Mouse (Mus musculus) ZHBTc4 (cell line): ENCODE measurements around the gene Tsc2.

Experiments
- DNase-seq: peaks from one replicate; pipeline ENCODE4 v3.0.0-alpha.2; 2011; ENCODE audit warnings: low read depth, low spot score

Tsc2 gene

DNA sequence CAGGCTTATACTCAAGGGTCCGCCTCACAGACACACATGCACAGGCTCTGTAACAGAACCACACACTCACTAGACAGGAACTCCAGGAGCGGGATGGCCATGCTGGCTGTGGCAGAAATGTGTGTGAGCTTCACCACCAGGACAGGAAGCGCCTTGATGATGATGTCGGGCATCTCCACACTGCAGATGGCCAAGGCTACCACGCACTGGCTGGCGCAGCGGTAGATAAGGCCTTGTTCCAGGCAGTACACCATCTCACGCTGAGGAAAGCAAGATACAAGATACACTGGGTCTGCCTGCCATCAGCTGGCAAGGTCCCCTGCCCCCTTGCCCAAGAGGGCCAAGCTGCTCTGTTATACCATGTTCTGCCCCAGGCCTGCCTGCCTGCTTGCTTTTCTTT, 23.6 kb downstream of the Tsc2 start:
- no peak for DNase-seq

DNA sequence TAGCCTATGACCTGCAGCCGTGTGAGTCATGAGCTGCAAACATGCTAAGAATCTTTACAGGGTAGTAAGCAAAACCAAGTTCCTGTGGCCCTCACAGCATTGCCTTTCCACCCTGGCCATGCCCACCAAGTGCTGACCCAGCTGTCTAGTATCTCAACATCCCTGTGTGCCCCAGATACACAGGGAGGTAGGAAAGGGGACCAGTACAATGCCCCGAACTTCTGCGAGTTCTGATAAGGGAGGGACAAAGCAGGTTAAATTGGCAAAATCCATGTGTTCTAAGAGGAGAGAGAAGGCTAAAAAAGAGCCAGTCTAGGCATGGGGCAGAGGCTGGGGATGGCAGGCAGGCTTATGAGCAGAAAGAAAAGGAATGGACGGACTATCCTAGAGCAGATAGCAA, 24.1 kb downstream of the Tsc2 start:
- DNase-seq = no peak

DNA sequence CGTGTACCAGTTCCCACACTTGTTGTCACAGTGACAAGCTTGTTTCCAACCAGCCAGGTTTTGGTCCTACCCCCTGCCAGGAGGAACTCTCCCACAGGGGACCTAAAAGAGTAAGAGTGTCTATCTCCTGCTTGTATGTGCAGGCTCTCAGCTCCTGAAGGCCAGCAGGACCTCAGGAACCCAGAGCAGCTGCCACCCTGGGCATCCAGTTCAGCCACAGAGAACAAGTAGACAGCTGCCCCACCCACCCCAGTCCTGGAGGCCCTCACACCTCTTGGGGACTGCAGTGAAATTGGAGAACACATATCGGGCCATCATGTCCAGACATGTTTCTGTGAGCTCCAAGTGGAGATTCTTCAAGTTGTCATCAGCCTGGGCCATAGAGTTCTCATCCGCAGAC, 27.9 kb downstream of the Tsc2 start:
- DNase-seq = peak; percentile 48

DNA sequence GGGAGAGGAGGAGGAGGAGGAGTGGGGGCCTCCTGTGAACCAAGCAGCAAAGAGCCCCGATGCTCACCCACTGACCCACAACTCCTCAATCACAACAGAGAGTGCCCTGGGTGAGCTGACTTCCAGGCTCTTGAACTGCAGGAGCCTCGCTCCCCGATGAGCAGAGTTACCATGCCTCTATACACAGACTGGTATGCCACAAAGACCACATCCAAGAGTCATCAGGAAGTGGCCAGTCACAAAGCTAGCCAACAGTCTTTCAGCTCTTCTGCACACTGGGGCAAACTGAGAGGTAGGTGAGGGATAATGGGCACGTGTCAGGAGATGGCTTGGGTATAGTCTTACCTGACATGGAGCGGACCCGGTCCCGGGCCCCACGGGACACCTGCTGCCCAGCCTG, 28.5 kb downstream of the Tsc2 start:
- no peak for DNase-seq

DNA sequence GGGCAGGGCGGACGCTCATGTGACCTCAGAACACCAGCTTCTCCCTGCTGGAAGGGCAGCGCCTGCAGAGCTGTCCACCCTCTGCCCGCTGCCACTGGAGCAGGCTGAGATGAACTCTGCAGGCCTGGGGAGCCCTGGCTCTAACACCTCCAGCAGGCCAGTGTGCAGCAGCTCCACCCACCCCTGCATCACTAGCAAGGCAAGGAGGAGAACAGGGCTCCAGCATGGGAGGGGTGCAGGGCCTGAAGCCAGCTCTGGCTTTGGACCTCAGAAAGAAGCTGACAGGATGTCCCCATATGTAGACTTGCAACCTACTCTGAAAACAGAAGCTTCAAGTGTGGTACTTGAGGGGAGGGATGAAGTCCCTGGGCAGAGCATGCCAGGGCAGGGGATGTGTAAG, 31.9 kb downstream of the Tsc2 start:
- no peak for DNase-seq

DNA sequence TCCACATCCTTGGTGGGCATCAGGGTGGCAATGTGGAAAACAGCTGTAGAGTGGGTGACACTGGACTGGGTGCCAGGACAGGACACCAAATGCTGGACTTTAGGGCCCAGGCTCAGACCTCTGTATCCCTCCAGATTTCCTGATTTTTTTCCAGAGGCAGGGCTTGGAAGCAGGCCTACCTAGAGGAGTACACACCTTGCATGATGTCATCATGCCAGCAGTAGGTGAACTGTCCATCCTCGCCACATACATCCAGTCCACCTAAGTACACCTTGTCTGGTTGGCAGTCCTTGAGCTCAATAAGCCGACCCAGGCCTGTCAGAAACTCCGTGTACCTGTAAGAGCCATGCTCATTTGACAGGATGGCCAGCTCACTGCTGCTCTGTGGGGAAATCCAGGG, 34.4 kb downstream of the Tsc2 start:
- DNase-seq = no peak

DNA sequence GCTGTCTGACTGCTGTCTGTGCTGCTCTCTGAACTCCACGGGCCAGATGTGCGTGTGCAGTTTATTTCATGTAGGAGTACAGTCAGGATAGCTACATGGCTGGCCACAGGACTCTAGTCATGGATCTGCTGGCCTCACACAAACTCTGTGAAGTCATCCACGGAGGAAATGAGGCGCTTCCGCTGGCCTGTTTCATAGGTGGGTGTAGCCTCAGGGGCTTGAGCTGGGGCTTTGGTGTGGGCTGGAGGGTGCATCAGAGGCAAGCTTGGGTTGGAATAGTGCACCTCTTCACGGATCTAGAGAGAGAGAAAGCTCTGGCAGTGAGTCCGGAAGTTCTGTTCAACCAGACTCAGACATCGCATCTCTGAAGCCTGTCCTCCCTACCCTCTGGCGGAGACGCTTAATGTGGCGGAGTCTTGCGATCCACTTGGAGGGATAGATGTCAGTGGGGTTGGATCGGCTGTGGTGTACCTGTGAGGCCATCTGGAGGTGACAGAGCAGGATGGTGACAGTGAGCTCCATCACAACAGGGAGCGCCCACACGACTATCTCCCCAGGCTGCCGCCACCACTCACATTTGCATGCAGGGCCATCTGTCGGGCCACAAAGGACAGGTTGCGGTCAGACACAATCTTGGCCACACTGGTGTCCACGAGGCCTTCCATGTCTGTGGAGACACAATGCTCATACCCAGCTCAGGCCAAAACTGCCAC, 35.8 kb downstream of the Tsc2 start:
- no peak for DNase-seq

DNA sequence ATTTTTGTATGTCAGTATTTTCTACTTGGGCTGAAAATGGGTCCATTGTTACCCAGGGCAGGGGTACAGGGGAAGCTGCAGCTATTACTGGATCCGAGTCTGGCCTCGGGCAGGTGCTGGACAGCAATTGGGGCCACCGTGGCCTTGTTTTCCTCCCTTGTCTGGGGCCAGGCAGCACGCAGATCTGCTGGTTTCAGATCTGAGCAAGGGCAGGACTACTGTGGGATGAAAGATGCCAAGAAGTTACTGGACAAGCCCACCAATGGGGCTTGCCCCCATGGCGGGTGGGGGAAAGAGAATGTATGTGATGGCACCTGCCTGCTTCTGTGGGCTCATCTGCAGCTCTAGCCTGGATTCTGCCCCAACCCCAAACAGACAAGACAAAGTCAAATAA, 36.4 kb downstream of the Tsc2 start:
- DNase-seq = no peak

DNA sequence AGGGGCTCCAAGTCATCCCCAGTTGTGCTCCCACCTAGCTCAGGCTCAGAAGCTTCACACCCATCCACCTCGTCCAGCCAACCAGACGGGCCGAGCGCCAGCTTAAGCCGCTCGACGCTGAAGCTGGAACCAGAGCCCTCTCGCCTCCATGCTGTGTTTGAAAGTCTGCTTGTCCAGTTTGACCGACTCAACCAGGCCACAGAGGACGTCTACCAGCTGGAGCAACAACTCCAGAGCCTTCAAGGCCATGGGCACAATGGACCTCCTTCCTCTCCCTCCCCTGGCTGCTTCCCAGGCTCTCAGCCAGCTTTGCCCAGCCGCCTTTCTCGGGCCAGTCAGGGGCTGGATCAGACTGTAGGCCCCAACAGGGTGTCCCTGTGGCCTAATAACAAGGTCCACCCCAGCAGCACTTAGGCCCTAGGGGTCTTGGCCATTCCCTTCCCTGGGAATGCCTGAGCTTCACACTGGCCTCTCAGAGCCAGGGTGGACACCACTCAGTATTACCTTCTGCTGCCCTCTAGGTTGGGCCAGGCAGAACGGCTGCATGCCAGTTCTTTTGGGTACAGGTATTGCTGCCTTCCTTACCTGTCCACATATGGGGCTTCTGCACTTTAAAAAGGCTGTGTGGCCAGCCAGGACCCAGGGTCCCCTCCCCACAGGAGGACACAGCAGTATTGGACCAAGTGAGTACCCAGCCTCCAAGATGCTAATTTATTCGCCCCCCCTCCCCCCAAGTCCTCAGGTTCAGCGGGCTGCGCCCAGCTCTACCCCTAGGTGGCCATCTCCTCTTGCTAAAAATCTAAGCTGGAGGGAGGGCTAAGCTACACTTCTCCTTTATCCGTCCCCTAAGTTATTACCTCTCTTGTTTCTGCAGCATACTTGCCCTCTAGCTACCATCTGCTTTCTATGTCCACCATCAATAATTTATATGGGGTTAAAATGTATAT, 37.0 kb downstream of the Tsc2 start:
- DNase-seq = peak; percentile 36

DNA sequence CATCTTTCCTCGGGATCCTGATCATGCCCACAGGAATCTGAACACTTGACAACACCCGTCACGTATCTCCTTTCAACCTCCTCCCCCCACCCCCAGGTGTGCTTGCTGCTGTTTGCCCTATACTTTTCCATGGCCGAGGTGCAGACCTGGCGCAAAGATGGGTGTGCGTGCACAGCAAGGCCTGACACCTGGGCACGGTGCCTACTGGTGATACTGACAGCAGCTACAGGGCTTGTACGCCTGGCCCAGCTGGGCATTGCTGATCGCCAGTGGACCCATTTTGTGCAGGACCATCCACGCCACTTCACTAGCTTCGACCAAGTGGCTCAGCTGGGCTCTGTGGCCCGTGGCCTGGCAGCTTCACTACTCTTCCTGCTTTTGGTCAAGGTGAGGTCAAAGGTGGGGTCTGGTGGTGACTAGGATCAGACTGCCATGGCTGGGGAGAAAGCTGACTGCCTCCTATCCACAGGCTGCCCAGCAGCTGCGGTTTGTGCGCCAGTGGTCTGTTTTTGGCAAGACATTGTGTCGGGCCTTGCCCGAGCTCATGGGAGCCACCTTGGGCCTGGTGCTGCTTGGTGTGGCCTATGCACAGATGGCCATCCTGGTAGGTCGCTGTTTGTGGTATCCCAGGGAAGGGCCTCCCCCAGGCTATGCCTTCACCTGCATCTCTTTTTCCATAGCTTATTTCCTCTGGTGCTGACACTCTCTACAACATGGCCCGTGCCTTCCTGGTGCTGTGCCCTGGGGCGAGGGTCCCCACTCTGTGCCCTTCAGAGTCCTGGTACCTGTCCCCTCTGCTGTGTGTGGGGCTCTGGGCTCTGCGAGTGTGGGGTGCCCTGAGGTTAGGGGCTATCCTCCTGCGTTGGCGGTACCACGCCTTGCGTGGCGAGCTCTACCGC, 38.2 kb downstream of the Tsc2 start:
- DNase-seq = peak; percentile 15

DNA sequence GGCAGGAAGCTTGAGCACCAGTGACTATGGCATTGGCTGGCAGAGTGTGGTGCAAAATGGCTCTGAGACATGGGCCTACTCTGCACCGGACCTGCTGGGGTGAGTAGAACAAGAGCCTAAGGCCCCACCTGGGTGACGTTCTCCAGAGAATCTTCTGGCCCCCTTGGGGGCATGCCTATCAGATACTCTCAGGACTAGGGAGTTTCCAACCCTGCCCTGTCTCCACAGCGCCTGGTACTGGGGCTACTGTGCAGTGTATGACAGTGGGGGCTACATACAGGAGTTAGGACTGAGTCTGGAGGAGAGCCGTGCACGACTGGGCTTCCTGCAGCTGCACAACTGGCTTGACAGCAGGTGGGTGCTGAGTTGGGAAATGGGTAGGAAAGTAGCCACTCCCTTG, 39.2 kb downstream of the Tsc2 start:
- no peak for DNase-seq

DNA sequence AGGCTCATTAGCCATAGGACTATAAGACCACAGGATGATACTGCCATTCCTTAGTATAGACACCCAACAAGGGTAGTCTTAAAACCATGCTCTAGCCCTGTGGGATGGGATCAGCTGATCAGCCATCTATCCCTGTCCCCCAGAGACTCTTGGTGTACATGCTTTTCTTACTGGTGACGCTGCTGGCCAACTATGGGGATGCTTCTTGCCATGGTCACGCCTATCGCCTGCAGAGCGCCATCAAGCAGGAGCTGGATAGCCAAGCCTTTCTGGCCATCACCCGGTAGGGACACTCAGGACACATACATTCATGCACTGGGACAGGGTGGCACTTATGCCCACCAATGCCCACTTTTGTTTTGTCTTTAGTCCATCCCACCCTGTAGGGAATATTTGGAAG, 40.7 kb downstream of the Tsc2 start:
- no peak for DNase-seq

DNA sequence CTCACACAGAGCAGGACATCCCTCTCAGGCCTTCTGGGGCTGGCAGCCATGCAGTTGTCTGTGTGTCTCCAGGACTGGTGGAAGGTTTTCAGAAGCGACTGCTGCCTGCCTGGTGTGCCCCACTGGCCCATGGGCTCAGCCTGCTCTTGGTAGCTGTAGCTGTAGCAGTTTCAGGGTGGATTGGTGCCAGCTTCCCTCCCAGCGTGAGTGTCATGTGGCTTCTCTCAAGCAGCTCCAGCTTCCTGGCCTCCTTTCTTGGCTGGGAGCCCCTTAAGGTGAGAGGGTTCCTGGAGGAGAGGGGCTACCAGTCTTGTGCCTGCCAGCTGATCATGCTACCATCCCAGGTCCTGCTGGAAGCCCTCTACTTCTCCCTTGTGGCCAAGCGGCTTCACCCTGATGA, 41.5 kb downstream of the Tsc2 start:
- DNase-seq = no peak

DNA sequence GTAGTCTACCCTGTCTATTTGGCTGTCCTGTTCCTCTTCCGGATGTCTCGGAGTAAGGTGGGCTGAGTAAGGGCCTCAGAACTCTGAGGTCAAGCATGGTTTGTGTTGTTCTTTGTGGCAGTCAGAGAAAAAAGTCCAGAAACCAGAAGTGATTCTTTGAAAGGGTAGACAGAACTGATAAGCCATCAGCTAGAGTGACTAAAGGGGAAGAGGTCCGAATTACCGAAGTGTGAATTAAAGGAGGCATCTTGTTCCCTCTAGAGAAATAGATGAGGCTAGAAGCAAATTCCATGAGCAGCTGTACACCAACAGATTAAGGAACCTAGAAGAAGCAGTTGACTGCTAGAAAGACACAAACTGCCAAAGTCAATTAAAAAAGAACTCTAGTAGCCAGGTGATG, 45.9 kb downstream of the Tsc2 start:
- DNase-seq = no peak

DNA sequence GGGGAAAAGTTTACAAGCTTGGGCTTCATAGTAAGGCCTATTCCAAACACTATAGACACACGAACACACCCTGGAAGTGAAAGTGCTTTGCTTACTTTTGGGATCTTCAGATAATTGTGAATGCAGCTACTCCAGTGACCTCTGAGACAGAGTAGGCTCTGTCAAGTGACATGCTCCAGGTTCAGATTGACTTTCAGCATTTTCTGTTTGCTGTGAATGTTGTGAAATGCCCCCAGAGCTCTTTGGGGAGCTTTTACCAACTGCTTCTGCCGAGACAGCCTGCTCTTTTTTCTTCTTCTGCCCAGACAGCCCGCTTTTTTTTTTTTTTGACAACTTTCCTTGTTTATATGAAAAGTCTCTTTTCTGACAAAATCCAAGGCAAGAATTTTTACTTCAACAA, 47.9 kb downstream of the Tsc2 start:
- no peak for DNase-seq

DNA sequence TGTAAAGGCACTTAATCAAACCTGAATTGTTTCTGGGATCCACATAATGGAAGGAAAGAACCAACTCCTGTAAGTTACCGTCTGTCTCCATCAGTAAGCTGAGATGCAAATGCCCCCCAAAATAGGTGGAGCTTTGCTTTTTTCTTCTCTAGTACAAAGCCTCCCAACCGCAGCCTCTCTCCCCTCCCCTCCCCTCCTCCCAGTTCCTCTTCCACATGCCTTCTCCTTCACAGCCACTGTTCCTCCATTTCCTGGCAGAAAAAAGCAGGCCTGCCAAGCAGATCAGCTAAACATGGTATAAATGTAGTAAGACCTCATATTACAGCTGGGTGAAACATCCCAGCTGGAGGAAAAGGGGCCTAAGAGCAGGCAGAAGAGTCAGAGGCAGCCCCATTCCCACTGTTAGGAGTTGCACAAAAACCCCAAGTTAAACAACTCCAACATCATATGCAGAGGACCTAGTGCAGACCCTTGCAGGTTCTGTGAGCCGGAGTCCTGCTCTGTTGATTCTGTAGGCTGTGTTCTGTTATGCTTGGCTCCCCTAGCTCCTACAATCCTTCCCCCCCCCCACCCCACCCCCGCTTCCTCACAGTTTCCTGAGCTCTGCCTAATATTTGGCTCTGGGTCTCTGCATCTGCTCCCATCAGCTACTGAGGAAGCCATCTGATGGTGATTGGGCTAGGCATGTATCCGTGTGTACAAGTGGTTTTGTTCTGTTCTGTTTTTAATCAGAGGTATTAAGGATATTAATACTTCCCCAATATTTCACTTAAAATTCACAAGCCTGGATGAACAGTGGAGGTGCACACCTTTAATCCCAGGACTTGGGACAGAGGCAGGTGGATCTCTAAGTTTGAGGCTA, 48.6 kb downstream of the Tsc2 start:
- DNase-seq = peak; percentile 48

DNA sequence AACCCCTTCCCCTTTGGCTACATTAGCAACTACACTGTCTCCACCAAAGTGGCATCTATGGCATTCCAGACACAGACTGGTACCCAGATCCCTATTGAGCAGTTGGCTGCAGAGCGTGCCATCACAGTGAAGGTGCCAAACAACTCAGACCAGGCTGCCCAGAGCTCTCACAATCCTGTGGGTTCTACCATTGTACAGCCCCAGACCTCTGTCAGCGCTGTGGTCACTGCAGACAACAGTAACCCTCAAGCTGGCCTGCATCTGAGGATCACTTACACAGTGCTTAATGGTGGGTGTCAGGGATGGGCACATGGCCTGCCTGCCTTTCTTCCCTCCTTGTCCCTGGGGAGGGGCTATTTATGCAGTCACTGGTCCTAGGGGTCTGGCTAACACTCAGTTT, 52.1 kb downstream of the Tsc2 start:
- no peak for DNase-seq

DNA sequence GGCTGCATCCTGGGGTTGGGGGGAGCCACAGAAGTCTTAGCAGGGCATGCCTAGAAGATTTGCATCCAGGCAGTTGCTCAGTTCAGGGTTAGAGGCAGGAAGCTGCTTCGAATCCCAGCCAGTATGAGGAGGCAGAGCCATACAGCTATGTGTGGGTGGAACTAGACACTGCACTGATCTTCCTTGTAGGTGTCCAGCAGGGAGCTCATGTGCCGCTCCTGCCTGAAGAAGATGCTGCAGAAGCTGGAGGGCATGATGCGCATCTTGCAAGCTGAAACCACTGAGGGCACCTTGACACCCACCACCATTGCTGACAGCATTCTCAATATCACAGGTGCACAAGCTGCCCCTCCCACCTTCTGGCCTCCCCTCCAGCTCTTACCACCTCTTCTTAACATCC, 52.9 kb downstream of the Tsc2 start:
- no peak for DNase-seq

DNA sequence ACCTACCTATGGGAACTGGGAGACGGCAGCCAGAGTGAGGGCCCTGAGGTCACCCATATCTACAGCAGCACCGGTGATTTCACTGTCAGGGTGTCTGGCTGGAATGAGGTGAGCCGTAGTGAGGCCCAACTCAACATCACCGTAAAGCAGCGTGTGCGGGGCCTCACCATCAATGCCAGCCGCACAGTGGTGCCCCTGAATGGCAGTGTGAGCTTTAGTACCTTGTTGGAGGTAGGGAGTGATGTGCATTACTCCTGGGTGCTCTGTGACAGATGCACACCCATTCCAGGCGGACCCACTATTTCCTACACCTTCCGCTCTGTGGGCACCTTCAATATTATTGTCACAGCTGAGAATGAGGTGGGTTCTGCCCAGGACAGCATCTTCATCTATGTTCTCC, 58.6 kb downstream of the Tsc2 start:
- no peak for DNase-seq

DNA sequence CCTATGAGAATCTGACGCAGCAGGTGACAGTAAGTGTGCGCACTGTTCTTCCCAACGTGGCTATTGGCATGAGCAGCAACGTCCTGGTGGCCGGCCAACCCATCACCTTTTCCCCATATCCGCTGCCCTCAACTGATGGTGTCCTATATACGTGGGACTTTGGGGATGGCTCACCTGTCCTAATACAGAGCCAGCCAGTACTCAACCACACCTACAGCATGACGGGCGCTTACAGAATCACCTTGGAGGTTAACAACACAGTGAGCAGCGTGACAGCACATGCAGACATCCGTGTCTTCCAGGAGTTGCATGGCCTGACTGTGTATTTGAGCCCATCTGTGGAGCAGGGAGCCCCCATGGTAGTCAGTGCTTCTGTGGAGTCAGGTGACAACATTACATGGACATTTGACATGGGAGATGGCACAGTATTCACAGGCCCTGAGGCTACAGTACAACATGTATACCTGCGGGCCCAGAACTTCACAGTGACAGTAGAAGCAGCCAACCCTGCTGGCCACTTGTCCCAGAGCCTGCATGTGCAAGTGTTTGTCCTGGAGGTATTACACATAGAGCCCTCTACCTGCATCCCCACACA, 59.7 kb downstream of the Tsc2 start:
- no peak for DNase-seq

DNA sequence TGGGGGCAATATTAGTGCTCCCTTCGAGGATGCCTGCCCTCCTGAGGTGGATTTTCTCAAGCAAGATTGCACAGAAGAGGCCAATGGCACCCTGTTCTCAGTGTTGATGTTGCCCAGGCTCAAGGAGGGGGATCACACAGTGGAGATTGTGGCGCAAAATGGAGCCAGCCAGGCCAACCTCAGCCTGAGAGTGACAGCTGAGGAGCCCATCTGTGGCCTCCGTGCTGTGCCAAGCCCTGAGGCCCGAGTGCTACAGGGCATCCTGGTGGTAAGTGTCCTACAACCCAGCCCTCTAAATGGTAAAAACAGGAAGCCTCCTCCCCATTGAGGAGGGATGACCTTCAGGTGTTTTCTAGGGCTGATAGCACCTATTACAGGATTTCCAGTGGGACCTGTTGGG, 62.6 kb downstream of the Tsc2 start:
- DNase-seq = no peak
